Mouse (Mus musculus) lung, postnatal 0 days (tissue): Measurements from ENCODE around the gene Rab37. TPM values are rescaled to one million over a fixed set of nuclear protein-coding genes. Genes with fewer than 3 reads are reported as not detected.
A peak's percentile ranks its signal among the peaks of the same experiment; 100 is the strongest.

Experiments used
- ATAC-seq: fragments of 200-750 bp; cut with Nextera tagmentation; 2 replicates; pipeline ENCODE4 v1.8.0; 2017; ENCODE audit warnings: moderate library complexity
- DNase-seq: peaks from one replicate; pipeline ENCODE4 v3.0.0-alpha.2; 2016; ENCODE audit warnings: low spot score
- H3K27ac ChIP-seq: fragments of 300-500 bp; sonication (generic); 2 replicates; pipeline ENCODE4 v1.5.1; 2014; ENCODE audit warnings: antibody characterized with exemption, mild to moderate bottlenecking, low read length, mixed read lengths
- H3K27me3 ChIP-seq: fragments of 300-500 bp; sonication (generic); replicated peaks from 2 replicates; pipeline ENCODE4 v1.6.1; 2014; ENCODE audit warnings: low read length, mixed read lengths; ENCODE audit not compliant: insufficient read depth
- H3K36me3 ChIP-seq: fragments of 300-500 bp; sonication (generic); 2 replicates; pipeline ENCODE4 v1.6.1; 2014; ENCODE audit warnings: low read length, mixed read lengths; ENCODE audit not compliant: insufficient read depth
- H3K4me1 ChIP-seq: fragments of 300-500 bp; sonication (generic); 2 replicates; pipeline ENCODE4 v1.6.1; 2014; ENCODE audit warnings: antibody characterized with exemption, low read depth, low read length, mixed read lengths; ENCODE audit not compliant: insufficient read depth
- H3K4me2 ChIP-seq: fragments of 300-500 bp; sonication (generic); replicated peaks from 2 replicates; pipeline ENCODE4 v1.6.1; 2014; ENCODE audit warnings: low read depth, mild to moderate bottlenecking, low read length, moderate library complexity, mixed read lengths
- H3K4me3 ChIP-seq: fragments of 300-500 bp; sonication (generic); 2 replicates; pipeline ENCODE4 v1.5.1; 2014; ENCODE audit warnings: low read depth, low read length
- H3K9ac ChIP-seq: fragments of 300-500 bp; sonication (generic); replicated peaks from 2 replicates; pipeline ENCODE4 v1.6.1; 2014; ENCODE audit warnings: low read depth, mild to moderate bottlenecking
- H3K9me3 ChIP-seq: fragments of 300-500 bp; sonication (generic); 2 replicates; pipeline ENCODE4 v1.6.1; 2016; ENCODE audit warnings: low read length, mixed read lengths
- CTCF ChIP-seq: IDR thresholded peaks from 2 replicates; pipeline ENCODE4 v1.5.1; 2016; ENCODE audit warnings: antibody characterized with exemption, mild to moderate bottlenecking
- EP300 ChIP-seq: IDR thresholded peaks from 2 replicates; pipeline ENCODE4 v1.6.1; 2016; ENCODE audit warnings: antibody characterized with exemption, mild to moderate bottlenecking, control low read depth
- WGBS: fragments of 180-500 bp; shearing (Covaris S2); extraction: QIAGEN DNeasy Blood & Tissue Kit; methylation state at CpG from one replicate; pipeline ENCODE4 v1.1.7; 2014; 5-methylcytosine and 5-hydroxymethylcytosine counted together
- polyA plus RNA-seq: library from polyadenylated mRNA; unstranded; fragments of >200 nt; fragmentation: Nextera tagmentation; extraction: Ambion mirVana; gene quantifications from 2 replicates; pipeline ENCODE4 v1.2.1, GENCODE M21; 2015

Gene Rab37
- polyA plus RNA-seq, 1 experiment from 2014 or later = 0.85 TPM

DNA sequence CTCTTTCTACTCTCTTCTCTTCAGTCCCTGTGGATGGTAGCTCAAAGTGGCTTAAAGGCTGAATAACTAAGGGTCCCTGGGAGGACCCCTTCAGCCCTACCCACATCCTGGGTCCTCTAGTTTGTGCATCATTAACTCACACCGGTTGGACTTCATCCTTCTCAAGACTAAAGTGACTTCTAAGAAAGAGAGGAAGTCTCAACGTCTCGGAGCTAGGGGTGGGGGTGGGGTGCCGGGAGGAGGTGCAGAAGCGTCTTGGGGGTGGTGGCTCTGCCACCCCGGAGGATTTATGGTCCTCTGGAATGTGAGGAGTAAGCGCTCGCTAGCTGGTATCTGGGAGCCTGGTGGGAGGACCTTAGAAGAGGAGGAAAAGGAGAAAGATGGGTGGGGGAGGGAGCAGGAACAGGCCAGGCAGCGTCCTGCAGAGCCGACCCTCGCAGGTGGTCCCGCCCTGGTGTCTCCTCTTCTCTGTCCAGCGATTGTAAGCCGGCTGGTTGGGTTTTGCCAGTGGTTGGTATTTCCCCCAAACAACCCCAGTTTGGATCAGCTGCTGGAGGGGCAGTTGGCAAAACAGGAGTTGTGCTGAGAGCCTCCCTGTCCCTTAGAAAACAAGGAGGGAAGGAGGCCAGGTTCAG lies 73.2 kb downstream of the Rab37 start:
- TF ChIP-seq EP300 = no peak
- no peak for TF ChIP-seq CTCF
- no peaks in the 10 kb centered on the region for H3K36me3 ChIP-seq
- WGBS = 1% methylated on average over 14 of the region's 14 CpGs
- H3K9ac ChIP-seq = peak overlapping the region; percentile 74
- no peaks in the 10 kb centered on the region for H3K27me3 ChIP-seq
- ATAC-seq (no peak), DNase-seq (no peak)
- peak overlapping the region; percentile 81; the same call in 1 of the 2 replicates for H3K27ac ChIP-seq
- no peaks in the 10 kb centered on the region for H3K9me3 ChIP-seq
- peaks cover 5% of the 10 kb centered on the region; the same call in 1 of the 2 replicates for H3K4me1 ChIP-seq
- H3K4me3 ChIP-seq = peak overlapping the region; percentile 69
- peak overlapping the region; percentile 85 for H3K4me2 ChIP-seq

- Histone ChIP-seq H3K4me1 (peaks cover 5% of the 10 kb centered on the region; the same call in 1 of the 2 replicates), H3K4me3 (peak overlapping the region; percentile 69), H3K36me3 (no peaks in the 10 kb centered on the region), H3K9me3 (no peaks in the 10 kb centered on the region), H3K4me2 (peak overlapping the region; percentile 85), H3K9ac (no peak overlapping the region), H3K27ac (0 out of 2 replicates have a peak overlapping the region, but pooled peaks have one; percentile 81), H3K27me3 (no peaks in the 10 kb centered on the region)
- WGBS = 4% methylated on average over 9 of the region's 9 CpGs
- DNase-seq (peak; percentile 77), ATAC-seq (no peak)
- TF ChIP-seq EP300 (no peak), CTCF (no peak)
Observed at GRCm38 (mm10) chr11:115164976-115165374, 73.7 kb downstream of the Rab37 start.

DNA sequence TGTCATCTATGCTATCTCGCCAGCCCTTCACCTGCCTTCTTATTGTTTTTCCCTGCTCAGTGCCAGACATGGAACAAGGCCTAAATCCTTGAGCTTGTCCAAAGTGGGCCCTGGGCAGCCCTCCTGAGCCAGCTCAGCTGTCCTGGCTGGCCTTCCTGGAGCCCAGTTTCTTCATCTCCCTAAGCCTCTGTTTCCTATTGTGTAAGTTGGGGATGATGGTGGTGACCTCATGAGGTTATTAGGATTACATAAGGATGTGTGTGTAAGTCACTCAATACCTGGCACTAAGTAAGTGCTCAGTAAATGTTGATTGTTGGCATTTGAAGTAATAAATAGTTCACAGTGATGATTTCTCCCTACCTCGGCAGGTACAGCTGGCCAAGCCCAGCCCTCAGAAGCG lies 75.5 kb downstream of the Rab37 start:
- Histone ChIP-seq H3K27me3 (no peaks in the 10 kb centered on the region), H3K27ac (no peak overlapping the region), H3K4me3 (no peak overlapping the region), H3K4me1 (peaks cover 5% of the 10 kb centered on the region; the same call in 1 of the 2 replicates), H3K9ac (no peak overlapping the region), H3K36me3 (no peaks in the 10 kb centered on the region), H3K9me3 (no peaks in the 10 kb centered on the region), H3K4me2 (no peak overlapping the region)
- DNase-seq (no peak), ATAC-seq (no peak)
- WGBS = 75% methylated on average over 3 of the region's 3 CpGs
- TF ChIP-seq EP300 = no peak
- TF ChIP-seq CTCF = no peak

GRCm38 (mm10) chr11:115167631-115168249 lies 76.5 kb downstream of the Rab37 start:
- no peaks in the 10 kb centered on the region for H3K36me3 ChIP-seq
- ATAC-seq (no peak), DNase-seq (no peak)
- no peak overlapping the region for H3K27ac ChIP-seq
- peaks cover 9% of the 10 kb centered on the region; the same call in 1 of the 2 replicates for H3K4me1 ChIP-seq
- no peaks in the 10 kb centered on the region for H3K27me3 ChIP-seq
- TF ChIP-seq EP300 (no peak), CTCF (no peak)
- 66% methylated on average over 8 of the region's 8 CpGs for WGBS
- no peak overlapping the region for H3K4me2 ChIP-seq
- no peak overlapping the region for H3K4me3 ChIP-seq
- no peaks in the 10 kb centered on the region for H3K9me3 ChIP-seq
- no peak overlapping the region for H3K9ac ChIP-seq

GRCm38 (mm10) chr11:115169430-115169829 lies 78.2 kb downstream of the Rab37 start:
- peaks cover 13% of the 10 kb centered on the region for H3K4me1 ChIP-seq
- H3K9ac ChIP-seq = no peak overlapping the region
- TF ChIP-seq EP300 (no peak), CTCF (no peak)

GRCm38 (mm10) chr11:115171125-115171524 lies 79.9 kb downstream of the Rab37 start:
- Histone ChIP-seq H3K4me3 (no peak overlapping the region), H3K9ac (no peak overlapping the region), H3K9me3 (no peaks in the 10 kb centered on the region), H3K4me1 (peaks cover 13% of the 10 kb centered on the region), H3K36me3 (no peaks in the 10 kb centered on the region), H3K27me3 (no peaks in the 10 kb centered on the region), H3K4me2 (no peak overlapping the region), H3K27ac (no peak overlapping the region)
- ATAC-seq (no peak), DNase-seq (no peak)
- 37% methylated on average over 8 of the region's 8 CpGs for WGBS
- TF ChIP-seq CTCF (no peak), EP300 (no peak)

More at GRCm38 (mm10) chr11:115169430-115169829, 78.2 kb downstream of the Rab37 start:
- ATAC-seq (no peak), DNase-seq (no peak)
- no peak overlapping the region for H3K4me2 ChIP-seq
- no peaks in the 10 kb centered on the region for H3K27me3 ChIP-seq
- no peak overlapping the region for H3K27ac ChIP-seq
- WGBS = 81% methylated on average over 4 of the region's 4 CpGs
- no peaks in the 10 kb centered on the region for H3K9me3 ChIP-seq
- H3K36me3 ChIP-seq = no peaks in the 10 kb centered on the region
- H3K4me3 ChIP-seq = no peak overlapping the region
